Mouse (Mus musculus) thymus, adult 2 months (tissue): ENCODE data around the gene Ccndbp1.

Source experiments
- CTCF ChIP-seq: fragments of 200-500 bp; IDR thresholded peaks from 2 replicates; pipeline ENCODE4 v1.5.1; 2012; ENCODE audit warnings: mild to moderate bottlenecking, control low read depth, low read length, moderate library complexity, borderline replicate concordance; ENCODE audit not compliant: control insufficient read depth, poor library complexity, insufficient read depth; ENCODE audit errors: extremely low read depth
- POLR2A ChIP-seq: fragments of 200-500 bp; IDR thresholded peaks from 2 replicates; pipeline ENCODE4 v1.6.1; 2012; ENCODE audit warnings: mild to moderate bottlenecking, low read length, control low read depth, moderate library complexity; ENCODE audit not compliant: control insufficient read depth, poor library complexity, insufficient read depth; ENCODE audit errors: extremely low read depth

DNA sequence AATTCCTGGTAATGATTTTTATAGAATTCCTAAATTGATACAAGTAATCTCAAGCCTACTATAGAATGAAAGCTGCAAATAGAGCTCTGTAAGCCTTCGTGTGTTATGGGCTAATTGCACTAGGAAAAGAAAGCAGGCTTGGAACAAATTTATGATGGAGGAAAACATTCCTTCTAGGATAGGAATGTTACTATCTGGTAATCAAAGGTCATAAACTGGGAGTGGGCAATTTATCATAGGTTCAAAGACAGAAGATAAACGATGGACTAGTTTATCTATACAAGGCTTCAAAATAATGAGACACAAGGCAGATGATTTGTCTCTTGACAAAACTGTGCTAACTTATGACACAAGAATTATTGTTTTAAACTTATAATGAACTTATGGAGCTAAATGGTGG lies 53.1 kb downstream of the Ccndbp1 start:
- TF ChIP-seq POLR2A (no peak), CTCF (no peak)
